In the genomic region with DNA sequence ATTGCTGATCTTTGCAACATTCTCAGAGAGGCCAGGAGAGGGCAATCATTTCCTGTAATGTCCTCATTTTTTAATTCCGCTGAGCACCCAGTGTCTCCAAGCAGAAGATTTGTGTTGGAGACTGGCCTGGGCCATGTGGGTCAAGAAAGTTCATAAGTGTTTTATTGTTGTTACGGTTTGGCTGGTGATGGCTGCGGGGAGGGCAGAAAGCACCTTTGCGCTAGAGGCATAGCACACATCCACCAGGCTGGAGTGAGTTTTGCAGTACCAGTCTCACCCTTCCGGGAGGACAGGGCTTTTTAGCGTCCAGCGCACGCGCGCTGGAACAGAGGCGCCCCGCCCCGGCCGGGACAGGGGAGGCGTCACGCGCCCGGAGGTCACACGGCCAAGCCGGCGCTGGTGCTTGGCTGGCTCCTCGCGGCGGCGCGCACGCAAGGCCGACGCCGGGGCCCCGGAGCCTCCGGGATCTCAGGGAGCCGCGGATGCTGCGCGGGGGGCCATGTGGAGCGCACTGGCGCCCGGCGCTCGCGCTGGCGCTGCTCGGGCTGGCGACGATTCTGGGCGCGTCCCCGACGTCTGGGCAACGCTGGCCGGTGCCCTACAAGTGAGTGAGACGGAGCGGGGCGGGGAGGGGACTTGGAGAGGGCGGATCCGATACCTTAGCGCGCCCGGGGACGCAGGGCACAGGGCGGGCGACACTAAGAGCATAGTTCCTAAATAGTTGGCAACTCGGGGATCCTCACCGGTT, we compare ENCODE assay signal across 8 mouse cellular contexts. TPM values are rescaled to one million over a fixed set of nuclear protein-coding genes. Genes with fewer than 3 reads are reported as not detected.
A peak's percentile ranks its signal among the peaks of the same experiment; 100 is the strongest.
DNase-seq lines count a peak whose midpoint lies in the region; ATAC-seq lines count a peak whose summit lies in the region.

TSS of gene Cln5 (plus strand) at position 353 of the 748 bp plus-strand sequence.

- no peaks in the 10 kb centered on the region for H3K27me3 ChIP-seq in hindbrain, embryonic 15.5 days

- DNase-seq in R1 (ENCODE audit: low read depth, low spot score) = peak; percentile 91
- peak; percentile 95 to 97 for DNase-seq in cerebellum, postnatal 25 days
- peak; percentile 89 to 91 for DNase-seq in frontal cortex, postnatal 36 days (ENCODE audit: low spot score in 2 of 2)
- peak; percentile 85 for DNase-seq in left cerebral cortex, adult 11 months (ENCODE audit: low spot score)
- peak; percentile 96 to 98 for DNase-seq in lung, postnatal 4 days
- peak; percentile 89 for DNase-seq in retina, postnatal 7 days (ENCODE audit: low read depth, low spot score)
- DNase-seq in urinary bladder, adult 2 months (ENCODE audit: low spot score) = peak; percentile 85

- ATAC-seq in hindbrain, embryonic 15.5 days (ENCODE audit: low FRiP score, low read depth) = peak; percentile 98

- H3K36me3 ChIP-seq in hindbrain, embryonic 15.5 days = peaks cover 4% of the 10 kb centered on the region; the same call in 1 of the 2 replicates

- H3K9me3 ChIP-seq in hindbrain, embryonic 15.5 days = no peaks in the 10 kb centered on the region

- peak within 1 kb of the TSS; percentile 79 for H3K27ac ChIP-seq in hindbrain, embryonic 15.5 days (replicated peaks)

- peak within 1 kb of the TSS; percentile 68 for H3K9ac ChIP-seq in hindbrain, embryonic 15.5 days

- peak within 1 kb of the TSS; percentile 75 for H3K4me3 ChIP-seq in hindbrain, embryonic 15.5 days

- under 1% methylated on average over 65 of the region's 65 CpGs for WGBS in hindbrain, embryonic 15.5 days

- peak within 1 kb of the TSS; percentile 82 for H3K4me2 ChIP-seq in hindbrain, embryonic 15.5 days

- H3K4me1 ChIP-seq in hindbrain, embryonic 15.5 days (replicated peaks) = peaks cover 10% of the 10 kb centered on the region

RNA-seq across cellular contexts. Expression of gene Cln5, which starts in this region (rescaled TPM):
- 13.6 and 13.7 TPM in 2 replicates for polyA plus RNA-seq in hindbrain, embryonic 15.5 days (2015; fragmentation: Nextera tagmentation; extraction: Ambion mirVana)
- 23.5 and 23.6 TPM in 2 replicates for polyA plus RNA-seq in urinary bladder, adult 2 months (2012; rRNA removed)

Comparison
In these comparisons a context has a peak if more than half of its experiments do, and no peak if none do; other contexts are left out.
1. Peak in every context shown above with its lines: DNase-seq, ATAC-seq, H3K4me3 ChIP-seq and H3K27ac ChIP-seq.